Mouse (Mus musculus) cerebellum, adult 2 months (tissue): ENCODE data around the gene Abhd17c. TPM values are rescaled to one million over a fixed set of nuclear protein-coding genes. Genes with fewer than 3 reads are reported as not detected.
"Not testable (repeated sequence)": the region's sequence is repeated elsewhere in the genome, so short reads cannot be mapped to it uniquely, and the experiment has no call there.

Experiments used
- DNase-seq, 2 experiments: peaks; one replicate each; pipeline ENCODE4 v3.0.0; 2021
- H3K27ac ChIP-seq: fragments of 200-500 bp; 2 replicates; pipeline ENCODE4 v1.5.1; 2012; ENCODE audit warnings: low read length, control low read depth, inconsistent platforms; ENCODE audit not compliant: insufficient read depth
- H3K27me3 ChIP-seq: fragments of 200-500 bp; 2 replicates; pipeline ENCODE4 v1.6.1; 2012; ENCODE audit warnings: inconsistent platforms, mild to moderate bottlenecking, low read length, moderate library complexity; ENCODE audit not compliant: control insufficient read depth, insufficient read depth
- H3K4me1 ChIP-seq: fragments of 200-500 bp; 2 replicates; pipeline ENCODE4 v1.6.1; 2011; ENCODE audit warnings: low read length; ENCODE audit not compliant: control insufficient read depth, insufficient read depth
- H3K4me3 ChIP-seq: fragments of 200-500 bp; replicated peaks from 2 replicates; pipeline ENCODE3; 2011; ENCODE audit warnings: mild to moderate bottlenecking, low read depth, low read length, control low read depth; ENCODE audit not compliant: insufficient read depth
- CTCF ChIP-seq: fragments of 200-500 bp; IDR thresholded peaks from 2 replicates; pipeline ENCODE4 v1.5.1; 2011; ENCODE audit warnings: low read depth, mild to moderate bottlenecking, control low read depth, low read length, moderate library complexity, borderline replicate concordance; ENCODE audit not compliant: insufficient read depth
- POLR2A ChIP-seq: fragments of 200-500 bp; IDR thresholded peaks from 2 replicates; pipeline ENCODE4 v1.6.1; 2011; ENCODE audit warnings: low read length, control low read depth, borderline replicate concordance; ENCODE audit not compliant: insufficient read depth
- WGBS: fragments of 180-500 bp; shearing (Covaris S2); methylation state at CpG from one replicate; pipeline ENCODE4 v1.1.7; 2018; 5-methylcytosine and 5-hydroxymethylcytosine counted together
- polyA plus RNA-seq: library from polyadenylated mRNA; depleted of rRNA; stranded (reverse); fragments of >200 nt; gene quantifications from 2 replicates; pipeline ENCODE4 v1.2.3, GENCODE M21; 2012

Gene Abhd17c
- polyA plus RNA-seq, 1 experiment: 22.8 TPM

DNA sequence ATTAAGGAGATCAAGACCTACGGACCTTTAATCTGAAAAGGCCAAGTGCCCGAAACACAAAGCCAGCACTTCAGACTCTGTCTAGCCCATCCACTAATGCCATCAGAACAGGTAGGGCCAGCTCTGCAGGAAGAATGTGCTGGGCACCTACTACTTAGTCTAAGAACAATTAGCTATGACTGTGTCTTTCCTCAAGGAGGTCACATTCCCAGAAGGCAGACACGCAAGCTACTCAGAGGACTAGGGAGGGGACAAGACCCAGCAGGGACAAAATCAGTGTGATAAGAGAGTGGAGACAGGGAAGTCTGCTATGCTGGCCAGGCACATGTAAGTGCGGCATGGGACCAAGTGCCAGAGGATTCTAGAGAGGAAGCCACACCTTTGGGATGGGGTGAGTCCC lies 13.0 kb downstream of the Abhd17c start:
- H3K4me1 ChIP-seq: peaks cover 2% of the 10 kb centered on the region; the same call in 1 of the 2 replicates
- no peaks in the 10 kb centered on the region for H3K27me3 ChIP-seq
- H3K4me3 ChIP-seq: no peak overlapping the region
- H3K27ac ChIP-seq: no peak overlapping the region
- no peak for DNase-seq
- 88% methylated on average over 4 of the region's 4 CpGs for WGBS
- no peak for TF ChIP-seq CTCF
- no peak for TF ChIP-seq POLR2A

DNA sequence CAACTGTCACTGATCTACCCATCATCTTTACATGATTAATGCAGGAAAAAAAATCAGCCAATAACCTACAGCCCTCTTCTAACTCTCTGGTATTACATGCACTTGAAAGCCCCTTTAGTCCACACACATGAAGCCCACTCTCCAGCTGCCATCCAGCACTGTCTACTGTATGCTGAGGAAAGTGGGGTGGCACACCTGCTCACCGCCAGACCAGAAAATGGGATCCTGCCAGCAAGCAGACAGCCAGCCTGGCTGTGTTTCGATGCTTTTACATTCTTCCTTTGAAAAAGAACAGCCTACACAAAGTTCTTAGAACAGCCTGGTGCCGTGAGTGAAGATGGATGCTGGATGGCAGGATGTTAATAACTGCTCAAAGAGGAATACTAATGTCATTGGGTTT lies 13.9 kb downstream of the Abhd17c start:
- DNase-seq: no peak
- no peak overlapping the region for H3K4me3 ChIP-seq
- TF ChIP-seq CTCF: no peak
- no peak overlapping the region for H3K27ac ChIP-seq
- 46% methylated on average over 3 of the region's 3 CpGs for WGBS
- H3K4me1 ChIP-seq: no peaks in the 10 kb centered on the region
- H3K27me3 ChIP-seq: no peaks in the 10 kb centered on the region

DNA sequence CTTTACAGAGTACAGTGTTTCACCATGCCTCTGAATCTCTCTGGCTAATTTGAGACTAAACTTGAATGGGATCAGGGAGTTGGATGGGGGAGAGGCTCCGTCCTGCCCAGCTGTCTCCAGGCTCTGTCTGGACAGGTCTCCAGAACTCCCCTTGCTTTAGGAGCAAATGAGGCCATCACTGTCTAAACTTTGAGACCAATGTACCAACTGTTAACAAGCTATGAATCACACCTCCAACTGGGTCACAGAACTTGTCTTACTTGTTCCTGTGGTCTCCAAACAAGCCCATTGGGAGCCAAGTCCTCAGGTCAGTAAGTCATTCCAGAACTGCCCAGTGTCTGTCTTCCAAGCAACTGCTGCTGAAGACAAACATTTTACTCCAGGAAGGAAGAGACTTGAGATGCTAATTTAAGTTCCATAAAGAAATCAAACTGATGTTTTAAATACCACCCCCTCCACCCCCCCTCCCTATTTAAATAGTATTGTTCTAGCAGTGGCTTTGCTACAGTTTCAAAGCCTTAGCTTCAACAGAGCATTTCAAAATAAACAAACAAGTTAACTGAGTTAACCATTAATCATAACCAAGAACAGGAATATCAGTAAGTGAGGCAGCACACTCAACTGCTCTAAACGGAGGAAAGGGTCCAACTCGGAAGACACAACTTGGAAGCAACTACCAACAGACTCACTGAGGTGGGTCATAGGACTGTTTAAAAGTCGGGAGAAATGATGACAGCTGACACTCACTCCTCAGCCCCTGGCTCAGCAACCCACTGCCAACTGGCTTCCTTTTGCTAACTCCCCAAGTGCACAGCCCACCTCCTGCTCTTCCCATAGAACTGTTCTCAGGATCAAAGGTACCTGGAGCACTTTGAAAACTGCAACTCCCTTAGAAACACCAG lies 15.6 kb downstream of the Abhd17c start:
- no peak for TF ChIP-seq POLR2A
- DNase-seq: no peak
- WGBS: 50% methylated on average over 4 of the region's 4 CpGs
- Histone ChIP-seq H3K4me3 (no peak overlapping the region), H3K27ac (no peak overlapping the region), H3K27me3 (no peaks in the 10 kb centered on the region), H3K4me1 (peaks cover 5% of the 10 kb centered on the region)

DNA sequence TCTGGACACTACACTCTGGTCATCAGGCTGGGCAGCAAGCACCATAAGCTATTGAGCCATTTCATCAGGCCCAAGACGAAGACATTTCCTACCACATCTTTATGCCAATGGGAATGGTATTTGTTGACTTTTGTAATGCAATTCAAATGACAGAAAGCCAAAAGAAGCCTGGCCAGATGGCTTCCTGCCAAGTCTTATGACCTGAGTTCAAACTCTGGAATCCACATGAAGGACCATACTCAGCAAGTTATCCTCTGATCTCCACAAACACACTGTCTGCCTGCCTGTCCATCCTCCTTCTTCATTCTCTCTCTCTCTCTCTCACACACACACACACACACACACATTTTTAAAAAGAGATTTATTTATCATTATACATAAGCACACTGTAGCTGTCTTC lies 19.0 kb downstream of the Abhd17c start:
- WGBS: 23% methylated on average over 1 of the region's 1 CpGs
- Histone ChIP-seq H3K4me3 (no peak overlapping the region), H3K27me3 (no peaks in the 10 kb centered on the region), H3K27ac (no peak overlapping the region), H3K4me1 (peaks cover 14% of the 10 kb centered on the region)
- no peak for TF ChIP-seq CTCF
- TF ChIP-seq POLR2A: no peak
- DNase-seq: no peak

DNA sequence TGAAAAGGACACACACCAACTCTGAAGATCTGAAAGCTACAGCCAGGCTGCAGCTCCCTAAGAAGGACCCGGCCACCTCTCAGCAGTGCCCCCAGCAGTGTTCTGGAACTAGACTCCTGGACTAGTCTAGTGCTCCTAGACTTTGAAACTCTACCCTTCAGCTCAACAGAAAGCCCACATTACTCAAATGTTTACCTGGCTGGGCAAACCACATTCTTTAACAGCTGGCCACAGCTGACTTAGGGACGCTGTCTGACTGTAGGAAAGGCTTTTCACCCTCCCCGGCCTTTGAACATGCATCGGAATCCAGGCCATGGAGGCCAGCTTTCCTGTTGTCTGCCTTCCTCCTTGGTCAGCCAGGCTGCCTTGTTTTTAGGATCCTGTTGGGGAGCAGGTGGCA lies 20.0 kb downstream of the Abhd17c start:
- WGBS: 62% methylated on average over 4 of the region's 4 CpGs
- H3K4me3 ChIP-seq: no peak overlapping the region
- TF ChIP-seq CTCF: no peak
- TF ChIP-seq POLR2A: no peak
- H3K27me3 ChIP-seq: no peaks in the 10 kb centered on the region
- DNase-seq: no peak
- H3K27ac ChIP-seq: no peak overlapping the region
- peaks cover 14% of the 10 kb centered on the region for H3K4me1 ChIP-seq

DNA sequence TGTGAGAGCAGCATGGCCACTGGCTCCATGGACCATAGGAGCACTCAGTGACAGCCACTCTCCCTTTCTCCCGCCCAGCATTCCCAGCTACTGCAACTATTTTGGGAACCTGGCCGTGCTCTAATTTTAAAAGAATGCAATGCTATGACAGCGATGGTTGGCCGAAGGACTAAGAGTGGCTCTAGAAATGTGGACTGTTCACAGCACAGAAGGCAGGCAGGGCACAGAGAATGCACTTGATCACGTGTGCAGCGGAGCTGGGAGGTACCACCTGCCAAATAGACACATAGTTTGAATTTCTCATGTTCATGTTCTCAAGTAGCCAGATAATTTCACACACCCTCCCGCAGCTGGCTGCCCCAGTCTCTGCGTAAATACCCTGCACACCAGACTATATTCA lies 23.0 kb downstream of the Abhd17c start:
- WGBS: 25% methylated on average over 8 of the region's 8 CpGs
- no peak overlapping the region for H3K4me3 ChIP-seq
- H3K27ac ChIP-seq: 0 out of 2 replicates have a peak overlapping the region, but pooled peaks have one; percentile 3
- TF ChIP-seq POLR2A: no peak
- DNase-seq: peak; percentile 24 to 40
- H3K27me3 ChIP-seq: no peaks in the 10 kb centered on the region
- H3K4me1 ChIP-seq: peaks cover 14% of the 10 kb centered on the region

DNA sequence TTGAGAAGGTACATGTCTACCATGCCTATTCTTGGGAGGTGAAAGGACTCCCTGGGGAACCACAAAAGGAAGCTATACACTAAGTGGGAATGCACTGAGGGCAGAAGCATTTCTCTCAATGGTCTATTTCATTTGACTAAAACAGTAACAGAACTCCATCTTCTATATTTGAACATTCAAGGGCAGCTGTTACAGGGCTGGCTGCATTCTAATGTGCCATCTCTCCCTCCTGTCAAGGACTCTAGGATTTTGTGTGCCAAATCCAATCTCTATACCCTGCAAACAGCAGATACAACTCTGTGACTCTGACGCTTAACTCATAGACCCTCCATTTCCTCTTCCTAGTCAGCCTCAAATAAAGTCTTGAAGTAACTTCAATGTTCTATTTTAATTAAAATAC lies 26.0 kb downstream of the Abhd17c start:
- Histone ChIP-seq H3K27ac (no peak overlapping the region), H3K4me3 (no peak overlapping the region), H3K4me1 (peaks cover 9% of the 10 kb centered on the region), H3K27me3 (no peaks in the 10 kb centered on the region)
- TF ChIP-seq POLR2A (no peak), CTCF (no peak)
- no peak for DNase-seq
- WGBS: 88% methylated on average over 1 of the region's 1 CpGs

DNA sequence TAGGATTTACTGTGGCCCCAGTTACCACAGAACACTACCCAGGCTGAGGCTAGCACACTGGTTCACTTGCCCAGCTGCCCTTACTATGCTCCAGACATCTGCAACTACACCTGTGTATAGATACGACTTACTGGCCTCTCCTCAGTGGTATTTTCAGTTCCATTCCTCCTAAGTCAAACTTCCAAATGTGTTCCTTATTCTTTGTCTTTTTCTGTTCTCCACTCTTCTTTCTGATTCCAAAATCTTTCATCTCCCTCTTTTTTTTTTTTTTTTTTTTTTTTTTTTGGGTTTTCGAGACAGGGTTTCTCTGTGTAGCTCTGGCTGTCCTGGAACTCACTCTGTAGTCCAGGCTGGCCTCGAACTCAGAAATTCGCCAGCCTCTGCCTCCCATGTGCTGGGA lies 28.0 kb downstream of the Abhd17c start:
- not testable (repeated sequence) for H3K4me1 ChIP-seq, H3K27me3 ChIP-seq, H3K27ac ChIP-seq, DNase-seq, H3K4me3 ChIP-seq
- WGBS: 86% methylated on average over 4 of the region's 4 CpGs
